Mouse (Mus musculus): ENCODE results near the gene Akap10.
A peak's percentile ranks its signal among the peaks of the same experiment; 100 is the strongest.
"Not testable (repeated sequence)": the region's sequence is repeated elsewhere in the genome, so short reads cannot be mapped to it uniquely, and the experiment has no call there.

Akap10 gene

DNA sequence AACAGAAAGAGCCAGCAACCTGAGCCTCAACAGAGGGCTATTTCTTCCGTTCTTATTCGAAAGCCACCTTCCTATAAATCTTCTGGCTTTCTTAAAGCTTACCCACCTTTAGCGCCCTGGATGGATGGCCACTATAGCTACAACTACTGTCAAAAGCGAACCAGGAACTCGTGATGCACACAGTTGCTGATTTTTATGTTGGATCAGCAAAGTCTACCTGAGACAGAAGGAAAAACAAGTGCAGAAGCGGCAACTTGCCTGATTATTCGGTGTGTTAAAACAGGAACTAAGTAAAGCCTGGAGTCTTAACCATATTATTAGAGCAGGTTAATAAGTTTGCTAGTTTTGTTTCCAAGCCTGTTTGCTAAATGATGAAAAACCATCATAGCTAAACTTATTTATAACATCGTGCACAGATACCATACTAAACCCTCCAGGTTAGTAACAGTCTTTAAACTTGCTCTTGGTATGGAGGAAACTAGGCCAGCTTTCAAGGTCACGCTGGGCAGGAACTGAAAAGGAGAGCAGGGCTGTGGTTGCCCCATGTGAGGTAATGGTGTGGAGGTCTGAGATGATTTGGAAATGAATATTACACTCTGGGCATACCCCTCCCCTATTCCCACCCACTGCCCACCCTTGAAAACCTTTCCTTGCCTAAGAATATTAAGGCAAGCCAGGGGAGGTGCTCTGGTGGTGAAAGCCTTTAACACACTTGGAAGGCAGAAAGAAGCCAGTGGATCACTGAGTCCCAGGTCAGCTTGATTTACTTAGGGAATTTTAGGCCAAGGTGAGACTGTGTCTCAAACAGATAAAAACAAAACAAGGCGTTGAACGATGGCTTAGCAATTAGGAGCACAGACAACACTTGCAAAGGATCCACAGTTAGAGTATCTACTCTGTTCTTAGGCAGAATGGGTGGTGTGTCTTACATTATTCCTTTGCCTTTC lies 861 bp upstream of the Akap10 start:
- DNase-seq (ENCODE audit: low read depth, low spot score): no peak

- no peak for DNase-seq (ENCODE audit: low read depth, low spot score)
Observed at GRCm38 (mm10) chr11:61929323-61930097, 542 bp downstream of the Akap10 start.

- no peak for DNase-seq (ENCODE audit: low read depth, low spot score)
Observed at GRCm38 (mm10) chr11:61923309-61923708, 6.7 kb downstream of the Akap10 start.

DNA sequence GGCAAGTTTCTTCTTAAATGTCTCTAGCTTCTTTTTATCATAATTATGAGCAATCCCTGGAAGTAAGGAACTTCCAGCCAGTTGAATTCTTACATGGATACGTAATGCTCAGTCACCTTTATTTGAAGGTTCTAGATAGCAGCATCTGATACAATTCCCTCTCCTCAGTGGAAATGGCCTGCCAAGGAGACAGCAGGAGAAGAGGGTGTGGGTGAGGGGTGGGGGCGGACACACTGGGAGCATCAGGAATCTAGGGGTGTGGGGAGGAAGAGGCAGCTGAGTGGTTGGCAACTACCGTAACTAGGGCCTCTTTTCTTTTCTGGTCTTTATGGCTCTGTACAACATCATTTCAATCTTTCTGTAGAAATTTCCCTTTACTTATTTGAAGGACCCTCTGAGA lies 10.3 kb downstream of the Akap10 start:
- DNase-seq (ENCODE audit: low read depth, low spot score): no peak

- DNase-seq (ENCODE audit: low read depth, low spot score): no peak
Observed at GRCm38 (mm10) chr11:61908315-61908714, 21.7 kb downstream of the Akap10 start.

DNA sequence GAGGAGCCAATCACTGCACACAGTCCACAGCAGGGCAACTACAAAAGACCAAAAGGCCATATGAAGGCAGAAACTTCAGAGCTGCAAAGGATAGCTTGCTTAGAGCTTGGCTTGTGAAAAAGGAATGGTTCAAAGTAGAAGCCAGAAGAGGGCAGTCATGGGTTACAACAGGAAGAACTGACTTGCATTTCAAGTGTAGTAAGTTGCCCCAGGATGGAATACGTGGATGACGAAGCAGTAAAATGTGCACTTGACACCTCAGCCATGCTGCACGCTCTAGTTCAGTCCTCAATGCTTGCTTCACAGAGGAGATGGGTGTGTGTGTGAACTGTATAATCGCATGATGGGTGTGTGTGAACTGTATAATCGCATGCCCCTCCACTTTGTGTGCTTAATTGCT lies 47.9 kb downstream of the Akap10 start:
- DNase-seq (ENCODE audit: low read depth, low spot score): peak; percentile 13

GRCm38 (mm10) chr11:61879921-61880320 lies 50.1 kb downstream of the Akap10 start:
- no peak for DNase-seq (ENCODE audit: low read depth, low spot score)

- no peak for DNase-seq (ENCODE audit: low read depth, low spot score)
Observed at GRCm38 (mm10) chr11:61871881-61872280, 58.2 kb downstream of the Akap10 start.

DNA sequence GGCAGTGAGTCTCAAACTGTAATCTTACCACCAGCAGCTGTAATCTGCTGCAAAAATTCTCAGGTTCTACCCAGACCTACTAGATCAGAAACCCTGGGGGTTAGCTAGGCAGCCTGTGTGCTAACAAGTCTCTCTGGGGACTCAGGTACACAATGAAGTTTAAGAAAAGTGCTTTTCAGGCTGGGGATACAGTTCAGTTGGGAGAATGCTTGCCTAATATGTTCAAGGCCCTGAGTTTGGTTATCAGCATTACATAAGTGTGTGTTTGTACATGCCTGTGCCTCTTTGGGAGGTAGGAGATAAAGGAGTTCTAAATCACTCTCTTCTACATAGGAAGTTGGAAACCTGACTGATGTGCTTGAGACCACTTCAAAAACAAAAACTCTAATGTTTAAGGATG lies 63.2 kb downstream of the Akap10 start:
- no peak for DNase-seq (ENCODE audit: low read depth, low spot score)

DNA sequence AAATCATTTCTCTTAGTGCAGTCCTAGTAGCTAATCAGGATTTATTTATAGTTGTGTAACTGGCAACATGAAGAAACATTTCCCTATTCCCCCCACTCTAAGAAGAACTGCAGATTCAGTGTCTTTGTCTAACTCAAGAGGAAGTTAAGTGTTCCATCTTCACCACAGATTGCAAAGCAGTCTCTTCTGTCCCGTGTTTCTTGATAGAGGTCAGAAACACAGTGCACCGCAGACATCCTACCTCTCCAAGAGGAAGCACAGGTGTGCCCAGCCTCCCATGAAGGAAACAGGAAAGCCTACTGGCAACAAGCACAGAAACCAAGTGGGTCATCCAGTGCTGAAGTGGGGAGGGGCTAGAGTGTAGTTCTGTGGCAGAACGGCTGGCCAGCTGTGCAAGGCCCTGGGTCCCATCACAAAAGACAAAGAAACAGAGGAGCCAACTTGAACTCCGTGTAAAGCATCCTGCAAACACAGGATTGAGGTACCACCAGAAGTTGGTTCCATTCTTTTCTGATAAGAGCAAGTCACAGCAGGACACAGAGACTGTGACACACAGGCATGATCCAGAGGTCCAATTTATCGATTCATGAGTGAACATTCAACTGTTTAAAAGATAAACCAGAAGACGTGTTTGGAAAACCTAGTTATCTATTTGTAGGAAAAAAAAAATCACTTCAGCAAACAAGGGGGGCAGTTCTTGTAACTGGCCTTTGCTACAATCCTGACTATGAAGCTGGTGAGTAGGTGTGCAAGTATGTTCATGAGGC lies 68.1 kb downstream of the Akap10 start:
- DNase-seq (ENCODE audit: low read depth, low spot score): no peak

DNA sequence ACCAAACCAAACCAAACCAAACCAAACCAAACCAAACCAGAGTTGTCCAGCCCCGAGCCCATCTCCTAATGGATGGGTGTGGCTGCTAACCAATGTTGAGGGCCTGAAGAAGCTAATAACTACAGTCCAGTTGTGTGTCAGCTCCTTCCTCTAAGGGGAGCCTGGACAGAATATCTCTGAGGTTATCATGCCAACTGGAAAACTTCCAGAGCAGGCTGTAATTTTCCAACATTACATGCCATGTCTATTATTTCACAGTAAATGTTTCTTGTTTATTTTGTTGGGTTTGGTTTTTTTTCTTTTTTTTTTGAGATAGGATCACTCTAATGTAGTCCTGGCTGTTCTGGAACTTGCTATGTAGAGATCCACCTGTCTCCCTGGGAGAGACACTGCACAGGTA lies 70.7 kb downstream of the Akap10 start:
- no peak for DNase-seq (ENCODE audit: low read depth, low spot score)

DNA sequence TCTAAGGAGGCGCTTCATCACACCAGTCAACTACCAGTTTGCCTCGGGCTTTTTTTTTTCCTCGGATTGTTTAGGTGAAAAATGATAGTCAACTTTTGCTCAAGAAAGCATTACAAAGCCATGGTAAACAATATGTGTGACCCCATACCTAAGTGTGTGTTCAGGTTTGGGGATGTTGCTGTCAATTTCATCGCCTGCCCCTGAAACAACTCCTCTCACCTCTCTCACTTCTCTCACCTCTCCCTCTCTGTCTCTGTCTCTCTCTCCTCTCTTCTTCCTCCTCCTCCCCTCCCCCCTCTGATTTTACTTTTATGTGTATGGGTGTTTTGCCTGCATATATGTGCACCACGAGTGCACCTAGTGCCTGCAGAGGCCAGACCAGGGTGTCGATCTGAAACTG lies 74.5 kb downstream of the Akap10 start:
- no peak for DNase-seq (ENCODE audit: low read depth, low spot score)

DNA sequence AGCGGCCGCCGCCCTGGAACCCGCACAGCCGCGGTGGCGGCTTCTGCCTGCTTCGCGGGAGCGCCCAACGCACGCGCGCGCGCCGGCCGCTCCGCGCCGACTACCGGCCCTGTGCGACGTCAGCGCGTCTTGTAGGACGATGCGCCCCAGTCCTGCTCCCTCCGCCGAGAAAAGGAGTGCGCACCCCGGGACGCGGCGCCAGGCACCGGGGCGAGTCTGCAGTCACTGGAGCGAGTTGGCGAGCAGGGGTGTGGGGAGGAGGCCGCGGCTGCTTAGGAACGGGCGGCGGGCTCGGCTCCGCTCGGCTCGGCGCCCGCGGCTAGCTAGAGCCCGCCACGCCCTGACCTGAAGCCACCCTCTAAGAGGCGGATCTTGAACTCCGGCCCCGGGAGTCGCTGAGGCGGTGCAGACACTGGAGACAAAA lies 75.1 kb downstream of the Akap10 start, which contains the start of gene Ulk2:
Ulk2 (minus strand) TSS at position 86 of the 424 bp plus-strand sequence.
- peak; percentile 79 for DNase-seq (ENCODE audit: low read depth, low spot score)

- peak; percentile 51 for DNase-seq (ENCODE audit: low read depth, low spot score)
Observed at GRCm38 (mm10) chr11:61854211-61854987, 75.7 kb downstream of the Akap10 start.

DNA sequence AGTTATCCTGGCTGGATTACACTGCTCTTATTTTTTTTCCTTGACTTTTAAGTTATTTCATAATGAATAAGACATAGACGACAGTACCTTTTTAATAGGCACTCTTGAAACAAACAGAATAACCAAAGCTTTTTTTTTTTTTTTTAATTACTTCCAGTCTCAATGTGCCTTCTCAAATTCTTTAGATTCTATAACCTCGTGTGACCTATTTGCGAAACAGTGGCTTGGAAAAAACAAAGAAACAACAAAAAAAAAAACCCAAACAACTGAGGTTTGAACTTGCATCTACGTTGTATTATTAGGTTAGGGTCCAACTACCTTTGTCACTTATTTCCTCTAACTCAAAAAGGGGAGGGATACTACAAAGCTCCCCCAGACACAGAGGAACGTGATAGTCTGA lies 76.4 kb downstream of the Akap10 start:
- no peak for DNase-seq (ENCODE audit: low read depth, low spot score)

- no peak for DNase-seq (ENCODE audit: low read depth, low spot score)
Observed at GRCm38 (mm10) chr11:61852916-61853315, 77.1 kb downstream of the Akap10 start.

GRCm38 (mm10) chr11:61851195-61851594 lies 78.9 kb downstream of the Akap10 start:
- DNase-seq (ENCODE audit: low read depth, low spot score): no peak

DNA sequence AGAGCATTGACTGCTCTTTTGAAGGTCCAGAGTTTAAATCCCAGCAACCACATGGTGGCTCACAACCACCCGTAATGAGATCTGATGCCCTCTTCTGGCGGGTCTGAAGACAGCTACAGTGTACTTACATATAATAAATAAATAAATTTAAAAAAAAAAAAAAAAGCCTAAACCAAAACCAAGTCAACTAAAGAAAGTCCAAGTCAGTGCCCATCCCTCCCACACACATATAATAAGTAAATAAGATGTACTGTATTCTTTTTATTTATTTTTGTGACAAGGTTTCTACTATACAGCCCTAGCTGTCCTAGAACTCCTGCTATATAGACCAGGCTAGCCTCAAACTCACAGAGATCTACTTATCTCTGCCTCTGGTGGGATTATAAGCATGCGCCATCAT lies 89.4 kb downstream of the Akap10 start:
- not testable (repeated sequence) for DNase-seq (ENCODE audit: low read depth, low spot score)

DNA sequence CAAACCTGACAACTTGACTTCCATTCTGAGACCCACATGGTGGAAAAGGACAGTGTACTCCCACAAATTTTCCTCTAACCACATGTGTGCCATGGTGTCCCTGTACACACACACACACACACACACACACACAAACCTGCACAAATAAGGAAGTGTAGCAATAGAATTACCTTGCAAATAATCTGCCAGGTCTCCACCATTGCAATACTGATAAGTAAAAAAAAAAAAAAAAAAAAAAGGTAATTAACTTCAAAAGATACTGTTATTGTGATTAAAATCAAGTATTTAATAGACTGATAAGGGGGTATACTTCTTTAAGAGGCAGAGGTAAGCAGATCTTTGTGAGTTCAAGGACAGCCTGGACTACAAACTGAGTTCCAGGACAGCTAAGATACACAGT lies 90.1 kb downstream of the Akap10 start:
- DNase-seq (ENCODE audit: low read depth, low spot score): no peak

DNA sequence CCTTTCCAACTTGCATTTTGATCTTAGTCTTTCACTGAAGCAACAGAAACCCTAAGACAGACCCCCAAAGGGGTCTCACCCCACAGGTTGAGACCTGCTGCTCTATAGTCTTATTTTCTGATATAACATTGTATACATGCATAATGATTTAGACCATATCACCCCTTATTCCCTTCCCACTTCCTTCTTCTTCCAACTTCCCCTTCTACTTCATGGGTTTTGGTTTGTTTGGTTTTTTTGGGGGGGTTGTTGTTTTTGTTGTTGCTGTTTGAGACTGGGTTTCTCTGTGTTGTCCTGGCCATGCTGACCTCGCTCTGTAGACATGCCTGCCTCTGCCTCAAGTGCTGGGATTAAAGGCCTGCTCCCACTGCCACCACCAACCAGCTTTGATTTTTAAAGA lies 90.9 kb downstream of the Akap10 start:
- DNase-seq (ENCODE audit: low read depth, low spot score): no peak

All from retina, adult 2 months (tissue).